Mouse (Mus musculus) gastrocnemius, postnatal 4 days (tissue): Measurements from ENCODE around the gene Vmn1r95. TPM values are rescaled to one million over a fixed set of nuclear protein-coding genes. Genes with fewer than 3 reads are reported as not detected.
"Not testable (repeated sequence)": the region's sequence is repeated elsewhere in the genome, so short reads cannot be mapped to it uniquely, and the experiment has no call there.

Source experiments
- DNase-seq, 2 experiments: peaks; one replicate each; pipeline ENCODE4 v3.0.0; 2021 to 2022; ENCODE audit warnings: low spot score in 2 of 2, mixed read lengths in 2 of 2
- long read RNA-seq, 2 experiments: library from polyadenylated mRNA; stranded (forward); transcript quantifications; one replicate each; pipeline ENCODE4 v2.0.0; 2021
- total RNA-seq, 2 experiments: library from RNA; stranded (reverse); gene quantifications; 2 replicates each; pipeline ENCODE4 v1.2.3; 2021

Gene Vmn1r95
- total RNA-seq = not detected
- long read RNA-seq, experiment 1 = 0 reads
- long read RNA-seq, experiment 2 = 0 reads

GRCm38 (mm10) chr7:20193410-20193809 lies at the start of gene Vmn1r95:
Gene Vmn1r95 (plus strand): TSS chr7:20193710.
- DNase-seq = not testable (repeated sequence)

GRCm38 (mm10) chr7:20168277-20168676 lies 25.2 kb upstream of the Vmn1r95 start, which contains the start of gene Vmn1r94:
Gene Vmn1r94 (minus strand): TSS chr7:20168377.
- DNase-seq = not testable (repeated sequence)

GRCm38 (mm10) chr7:20205507-20205906 lies 12.0 kb downstream of the Vmn1r95 start, which contains the start of gene Gm6164:
Gene Gm6164 (minus strand): TSS chr7:20205607.
- not testable (repeated sequence) for DNase-seq

GRCm38 (mm10) chr7:20233728-20234127 lies 40.2 kb downstream of the Vmn1r95 start, which contains the start of gene Gm4498:
Gene Gm4498 (minus strand): TSS chr7:20233828.
- DNase-seq = not testable (repeated sequence)

Other genes with a start within 250 kb of the Vmn1r95 start
- not detected for gene Igsf23, start 243.0 kb upstream of the Vmn1r95 start, total RNA-seq
- gene Ceacam20, start 228.3 kb upstream of the Vmn1r95 start, total RNA-seq = not detected
- gene Nlrp9b, start 202.2 kb upstream of the Vmn1r95 start, total RNA-seq = not detected
- not detected for gene Vmn1r91, start 94.0 kb upstream of the Vmn1r95 start, total RNA-seq
- not detected for gene Gm16442, start 71.1 kb upstream of the Vmn1r95 start, total RNA-seq
- gene Vmn1r93, start 54.6 kb upstream of the Vmn1r95 start, total RNA-seq = not detected
- gene Vmn1r94, start 25.3 kb upstream of the Vmn1r95 start, total RNA-seq = not detected
- gene Gm6164, start 11.9 kb downstream of the Vmn1r95 start, total RNA-seq = not detected
- gene Gm4498, start 40.1 kb downstream of the Vmn1r95 start, total RNA-seq = not detected
- gene Gm5890, start 69.1 kb downstream of the Vmn1r95 start, total RNA-seq = not detected
- not detected for gene Gm4133, start 140.4 kb downstream of the Vmn1r95 start, total RNA-seq
- gene Gm5728, start 181.7 kb downstream of the Vmn1r95 start, total RNA-seq = not detected
- gene Vmn1r100, start 224.2 kb downstream of the Vmn1r95 start, total RNA-seq = not detected
- not detected for gene Vmn1r101, start 248.9 kb downstream of the Vmn1r95 start, total RNA-seq